Mouse (Mus musculus) embryonic facial prominence, embryonic 12.5 days (tissue): ENCODE results near the gene Zfp819. TPM values are rescaled to one million over a fixed set of nuclear protein-coding genes. Genes with fewer than 3 reads are reported as not detected.

Source experiments
- ATAC-seq: fragments of 200-750 bp; cut with Nextera tagmentation; 2 replicates; pipeline ENCODE4 v1.8.0; 2017; ENCODE audit not compliant: insufficient number of reproducible peaks, insufficient read depth, low FRiP score, low TSS enrichment
- H3K27ac ChIP-seq: fragments of 300-500 bp; sonication (generic); 2 replicates; pipeline ENCODE4 v1.5.1; 2016; ENCODE audit warnings: mild to moderate bottlenecking
- H3K27me3 ChIP-seq: fragments of 300-500 bp; sonication (generic); 2 replicates; pipeline ENCODE4 v1.6.1; 2016; ENCODE audit warnings: mild to moderate bottlenecking, moderate library complexity
- H3K36me3 ChIP-seq: fragments of 300-500 bp; sonication (generic); 2 replicates; pipeline ENCODE4 v1.6.1; 2016; ENCODE audit warnings: mild to moderate bottlenecking
- H3K4me1 ChIP-seq: fragments of 300-500 bp; sonication (generic); 2 replicates; pipeline ENCODE4 v1.6.1; 2016
- H3K4me2 ChIP-seq: fragments of 300-500 bp; sonication (generic); replicated peaks from 2 replicates; pipeline ENCODE4 v1.6.1; 2016; ENCODE audit warnings: mild to moderate bottlenecking, moderate library complexity
- H3K4me3 ChIP-seq: fragments of 300-500 bp; sonication (generic); 2 replicates; pipeline ENCODE4 v1.5.1; 2016; ENCODE audit warnings: mild to moderate bottlenecking
- H3K9ac ChIP-seq: fragments of 300-500 bp; sonication (generic); 2 replicates; pipeline ENCODE4 v1.6.1; 2016; ENCODE audit warnings: mild to moderate bottlenecking, moderate library complexity
- H3K9me3 ChIP-seq: fragments of 300-500 bp; sonication (generic); 2 replicates; pipeline ENCODE4 v1.6.1; 2016; ENCODE audit warnings: mild to moderate bottlenecking, moderate library complexity
- WGBS: fragments of 180-500 bp; shearing (Covaris S2); methylation state at CpG from one replicate; pipeline ENCODE4 v1.1.7; 2016; 5-methylcytosine and 5-hydroxymethylcytosine counted together
- polyA plus RNA-seq: library from polyadenylated mRNA; unstranded; fragments of >200 nt; fragmentation: Nextera tagmentation; extraction: Ambion mirVana; gene quantifications from 2 replicates; pipeline ENCODE4 v1.2.1, GENCODE M21; 2016

Zfp819 gene
- polyA plus RNA-seq = 0.31 and 0.56 TPM in 2 replicates

GRCm38 (mm10) chr7:43606896-43607742 lies at the start of gene Zfp819:
Gene Zfp819, plus strand, starts transcription at chr7:43607169.
- Histone ChIP-seq H3K4me1 (no peaks in the 10 kb centered on the region), H3K9me3 (no peaks in the 10 kb centered on the region), H3K4me2 (peak within 1 kb of the TSS; percentile 81), H3K27me3 (0 out of 2 replicates have a peak, but pooled peaks cover 5% of the 10 kb centered on the region), H3K36me3 (no peaks in the 10 kb centered on the region), H3K4me3 (peak within 1 kb of the TSS; percentile 40), H3K9ac (no peak within 1 kb of the TSS), H3K27ac (no peak within 1 kb of the TSS)
- peak; percentile 81 for ATAC-seq
- WGBS = 14% methylated on average over 41 of the region's 41 CpGs

GRCm38 (mm10) chr7:43562006-43562633 lies 44.8 kb upstream of the Zfp819 start, which contains the start of gene Zfp658:
Gene Zfp658, plus strand, starts transcription at chr7:43562256.
- Histone ChIP-seq H3K27ac (peak within 1 kb of the TSS; percentile 91), H3K9ac (peak within 1 kb of the TSS; percentile 73), H3K4me1 (peaks cover 15% of the 10 kb centered on the region), H3K27me3 (no peaks in the 10 kb centered on the region), H3K36me3 (peaks cover 20% of the 10 kb centered on the region), H3K9me3 (no peaks in the 10 kb centered on the region), H3K4me2 (peak within 1 kb of the TSS; percentile 70), H3K4me3 (peak within 1 kb of the TSS; percentile 80)
- peak; percentile 86 for ATAC-seq
- WGBS = under 1% methylated on average over 27 of the region's 27 CpGs

GRCm38 (mm10) chr7:43562651-43563070 lies 44.3 kb upstream of the Zfp819 start:
- H3K4me1 ChIP-seq = peaks cover 15% of the 10 kb centered on the region
- 0% methylated on average over 10 of the region's 10 CpGs for WGBS
- no peaks in the 10 kb centered on the region for H3K27me3 ChIP-seq
- H3K36me3 ChIP-seq = peaks cover 25% of the 10 kb centered on the region
- H3K4me3 ChIP-seq = peak overlapping the region; percentile 80
- peak overlapping the region; percentile 73 for H3K9ac ChIP-seq
- H3K27ac ChIP-seq = peak overlapping the region; percentile 91
- H3K9me3 ChIP-seq = no peaks in the 10 kb centered on the region
- ATAC-seq = no peak
- H3K4me2 ChIP-seq = peak overlapping the region; percentile 70

- Histone ChIP-seq H3K4me2 (peak overlapping the region; percentile 70), H3K9me3 (no peaks in the 10 kb centered on the region), H3K4me3 (peak overlapping the region; percentile 80), H3K4me1 (peaks cover 15% of the 10 kb centered on the region), H3K27ac (0 out of 2 replicates have a peak overlapping the region, but pooled peaks have one; percentile 23), H3K27me3 (no peaks in the 10 kb centered on the region), H3K36me3 (peaks cover 28% of the 10 kb centered on the region), H3K9ac (peak overlapping the region; percentile 73)
- 55% methylated on average over 6 of the region's 6 CpGs for WGBS
- no peak for ATAC-seq
Observed at GRCm38 (mm10) chr7:43563300-43563699, 43.7 kb upstream of the Zfp819 start.

GRCm38 (mm10) chr7:43571216-43571615 lies 35.8 kb upstream of the Zfp819 start:
- Histone ChIP-seq H3K36me3 (peaks cover 69% of the 10 kb centered on the region), H3K4me3 (no peak overlapping the region)

GRCm38 (mm10) chr7:43579440-43580171 lies 27.4 kb upstream of the Zfp819 start, which contains the start of gene Zfp719:
Gene Zfp719, plus strand, starts transcription at chr7:43579610.
- peaks cover 8% of the 10 kb centered on the region; the same call in 1 of the 2 replicates for H3K4me1 ChIP-seq
- peak within 1 kb of the TSS; percentile 89 for H3K27ac ChIP-seq
- H3K27me3 ChIP-seq = no peaks in the 10 kb centered on the region
- H3K4me3 ChIP-seq = peak within 1 kb of the TSS; percentile 73
- peak within 1 kb of the TSS; percentile 62 for H3K4me2 ChIP-seq
- H3K36me3 ChIP-seq = peaks cover 14% of the 10 kb centered on the region
- H3K9ac ChIP-seq = peak within 1 kb of the TSS; percentile 72
- ATAC-seq = peak; percentile 97
- under 1% methylated on average over 37 of the region's 37 CpGs for WGBS
- no peaks in the 10 kb centered on the region for H3K9me3 ChIP-seq

More at GRCm38 (mm10) chr7:43571216-43571615, 35.8 kb upstream of the Zfp819 start:
- Histone ChIP-seq H3K9me3 (no peaks in the 10 kb centered on the region), H3K4me2 (no peak overlapping the region), H3K9ac (no peak overlapping the region), H3K27me3 (no peaks in the 10 kb centered on the region), H3K27ac (no peak overlapping the region), H3K4me1 (no peaks in the 10 kb centered on the region)
- WGBS = 90% methylated on average over 2 of the region's 2 CpGs
- no peak for ATAC-seq

- WGBS = 67% methylated on average over 5 of the region's 5 CpGs
- Histone ChIP-seq H3K36me3 (peaks cover 16% of the 10 kb centered on the region), H3K27me3 (no peaks in the 10 kb centered on the region), H3K9ac (peak overlapping the region; percentile 72), H3K4me1 (peaks cover 8% of the 10 kb centered on the region; the same call in 1 of the 2 replicates), H3K27ac (no peak overlapping the region), H3K4me3 (peak overlapping the region; percentile 73), H3K4me2 (peak overlapping the region; percentile 62), H3K9me3 (no peaks in the 10 kb centered on the region)
- no peak for ATAC-seq
Observed at GRCm38 (mm10) chr7:43580526-43580925, 26.4 kb upstream of the Zfp819 start.

GRCm38 (mm10) chr7:43584790-43585189 lies 22.2 kb upstream of the Zfp819 start:
- Histone ChIP-seq H3K36me3 (peaks cover 59% of the 10 kb centered on the region), H3K27ac (no peak overlapping the region), H3K27me3 (no peaks in the 10 kb centered on the region), H3K9ac (no peak overlapping the region), H3K4me3 (no peak overlapping the region), H3K4me2 (no peak overlapping the region), H3K4me1 (peaks cover 8% of the 10 kb centered on the region; the same call in 1 of the 2 replicates), H3K9me3 (no peaks in the 10 kb centered on the region)
- 91% methylated on average over 5 of the region's 5 CpGs for WGBS
- no peak for ATAC-seq

- Histone ChIP-seq H3K9me3 (no peaks in the 10 kb centered on the region), H3K9ac (no peak overlapping the region), H3K27me3 (no peaks in the 10 kb centered on the region), H3K4me3 (no peak overlapping the region), H3K27ac (no peak overlapping the region), H3K4me2 (no peak overlapping the region), H3K4me1 (0 out of 2 replicates have a peak, but pooled peaks cover 3% of the 10 kb centered on the region), H3K36me3 (no peaks in the 10 kb centered on the region)
- no peak for ATAC-seq
- 42% methylated on average over 5 of the region's 5 CpGs for WGBS
Observed at GRCm38 (mm10) chr7:43601884-43602283, 5.1 kb upstream of the Zfp819 start.

GRCm38 (mm10) chr7:43607743-43608287 lies 846 bp downstream of the Zfp819 start:
- WGBS = 56% methylated on average over 5 of the region's 5 CpGs
- Histone ChIP-seq H3K27ac (no peak overlapping the region), H3K4me2 (peak overlapping the region; percentile 81; the same call in 1 of the 2 replicates), H3K27me3 (0 out of 2 replicates have a peak, but pooled peaks cover 5% of the 10 kb centered on the region), H3K4me3 (peak overlapping the region; percentile 40; the same call in 1 of the 2 replicates), H3K9ac (no peak overlapping the region), H3K36me3 (no peaks in the 10 kb centered on the region), H3K4me1 (no peaks in the 10 kb centered on the region), H3K9me3 (no peaks in the 10 kb centered on the region)
- no peak for ATAC-seq
